Mouse (Mus musculus): ENCODE results near the gene Gfy.

- TF ChIP-seq HCFC1 (IDR thresholded peaks at IDR 0.05; ENCODE audit: borderline replicate concordance, insufficient read depth, low read length) (no peak), MAFK (IDR thresholded peaks at IDR 0.05; ENCODE audit: insufficient read depth, low read depth, low read length) (no peak), CHD2 (IDR thresholded peaks at IDR 0.05; ENCODE audit: low read depth, low read length) (no peak)
These were observed 14.5 kb downstream of the Gfy start for GRCm38 (mm10) chr7:45164833-45165232.

All from ES-E14 (cell line).